Comparison of ENCODE assay signal across 14 mouse cellular contexts in genomic region chr7:80893086-80893752, GRCm38 (mm10). TPM values are rescaled to one million over a fixed set of nuclear protein-coding genes. Genes with fewer than 3 reads are reported as not detected.
DNase-seq lines count a peak whose midpoint lies in the region; ATAC-seq and TF ChIP-seq lines count a peak whose summit lies in the region.
"Had no signal": no experiment of that assay in that cellular context is flagged by ENCODE, and none has a peak within 500 bp of the region (broad histone marks: within the 10 kb centered on the region; RNA-seq: fewer than 3 reads in every experiment).

No protein-coding gene starts in this region.

- no peaks in the 10 kb centered on the region for H3K9me3 ChIP-seq in heart, embryonic 15.5 days (replicated peaks)
- no peaks in the 10 kb centered on the region for H3K9me3 ChIP-seq in heart, embryonic 11.5 days (replicated peaks; ENCODE audit: control insufficient read depth, low read length)
- H3K9me3 ChIP-seq in lung, postnatal 0 days (ENCODE audit: low read length), result no peaks in the 10 kb centered on the region
- H3K9me3 ChIP-seq: G1E; hindbrain, embryonic 12.5 days; limb, embryonic 13.5 days had no signal

- peaks cover 16% of the 10 kb centered on the region for H3K4me1 ChIP-seq in heart, embryonic 15.5 days (replicated peaks)
- peaks cover 11% of the 10 kb centered on the region for H3K4me1 ChIP-seq in heart, embryonic 11.5 days (ENCODE audit: control insufficient read depth, insufficient read depth, low read length)
- no peaks in the 10 kb centered on the region for H3K4me1 ChIP-seq in lung, postnatal 0 days (ENCODE audit: insufficient read depth, low read depth, low read length)

- TF ChIP-seq CTCF in lung, postnatal 0 days (IDR thresholded peaks at IDR 0.05), result no peak

- H3K4me3 ChIP-seq in heart, embryonic 15.5 days, result no peak overlapping the region
- no peak overlapping the region for H3K4me3 ChIP-seq in heart, embryonic 11.5 days (ENCODE audit: low read depth, low read length)
- no peak overlapping the region for H3K4me3 ChIP-seq in lung, postnatal 0 days (ENCODE audit: low read depth, low read length)
- H3K4me3 ChIP-seq: hindbrain, embryonic 12.5 days; limb, embryonic 13.5 days had no signal

- no peaks in the 10 kb centered on the region for H3K27me3 ChIP-seq in heart, embryonic 15.5 days
- H3K27me3 ChIP-seq in heart, embryonic 11.5 days (ENCODE audit: control insufficient read depth, insufficient read depth, low read length), result no peaks in the 10 kb centered on the region
- H3K27me3 ChIP-seq in lung, postnatal 0 days (replicated peaks; ENCODE audit: insufficient read depth, low read length), result no peaks in the 10 kb centered on the region
- H3K27me3 ChIP-seq: hindbrain, embryonic 12.5 days; limb, embryonic 13.5 days had no signal

- 87% methylated on average over 15 of the region's 15 CpGs for WGBS in heart, embryonic 15.5 days
- 92% methylated on average over 15 of the region's 15 CpGs for WGBS in heart, embryonic 11.5 days (ENCODE audit: insufficient replicate concordance)
- 91% methylated on average over 15 of the region's 15 CpGs for WGBS in lung, postnatal 0 days

- no peak for TF ChIP-seq EP300 in lung, postnatal 0 days (IDR thresholded peaks at IDR 0.05)

- H3K36me3 ChIP-seq in heart, embryonic 15.5 days, result peaks cover 57% of the 10 kb centered on the region
- peaks cover 14% of the 10 kb centered on the region for H3K36me3 ChIP-seq in heart, embryonic 11.5 days (ENCODE audit: control insufficient read depth, insufficient read depth, low read length)
- H3K36me3 ChIP-seq in lung, postnatal 0 days (ENCODE audit: insufficient read depth, low read length), result peaks cover 31% of the 10 kb centered on the region; the same call in 1 of the 2 replicates

- peak; percentile 50 for DNase-seq in adrenal gland, postnatal 14 days
- no peak for DNase-seq in adrenal gland, adult 18-20 months (ENCODE audit: low spot score in 2 of 2)
- DNase-seq in lung, postnatal 0 days (ENCODE audit: low spot score), result no peak
- no peak for DNase-seq in lung, postnatal 36 days
- DNase-seq in cerebellum, postnatal 36 days, result peak; percentile 48 to 54
- no peak for DNase-seq in testis, postnatal 14 days (ENCODE audit: low spot score)
- DNase-seq: thymus, postnatal 36 days had no signal

- ATAC-seq in heart, embryonic 15.5 days (replicated peaks; ENCODE audit: insufficient number of reproducible peaks, insufficient read depth, low FRiP score, low read depth), result no peak
- ATAC-seq in heart, embryonic 11.5 days (replicated peaks; ENCODE audit: insufficient number of reproducible peaks, low FRiP score, low TSS enrichment), result no peak
- no peak for ATAC-seq in lung, postnatal 0 days

- no peak overlapping the region for H3K4me2 ChIP-seq in heart, embryonic 15.5 days
- H3K4me2 ChIP-seq in heart, embryonic 11.5 days, result no peak overlapping the region
- no peak overlapping the region for H3K4me2 ChIP-seq in lung, postnatal 0 days (replicated peaks; ENCODE audit: low read depth, low read length)
- H3K4me2 ChIP-seq: hindbrain, embryonic 12.5 days; limb, embryonic 13.5 days; lung, embryonic 14.5 days had no signal

- H3K9ac ChIP-seq in heart, embryonic 15.5 days, result no peak overlapping the region
- no peak overlapping the region for H3K9ac ChIP-seq in heart, embryonic 11.5 days (ENCODE audit: low read depth, low read length)
- no peak overlapping the region for H3K9ac ChIP-seq in lung, postnatal 0 days (replicated peaks; ENCODE audit: low read depth)
- H3K9ac ChIP-seq: hindbrain, embryonic 12.5 days; limb, embryonic 13.5 days; lung, embryonic 14.5 days had no signal

- peak overlapping the region; percentile 39; the same call in 1 of the 2 replicates for H3K27ac ChIP-seq in heart, embryonic 15.5 days
- H3K27ac ChIP-seq in heart, embryonic 11.5 days (ENCODE audit: low read depth, low read length), result no peak overlapping the region
- 0 out of 2 replicates have a peak overlapping the region, but pooled peaks have one; percentile 26 for H3K27ac ChIP-seq in lung, postnatal 0 days (ENCODE audit: low read length)
- H3K27ac ChIP-seq: hindbrain, embryonic 12.5 days; limb, embryonic 13.5 days had no signal

RNA-seq across cellular contexts. Expression of gene Wdr73, which starts 7.8 kb away (rescaled TPM):
- total RNA-seq in adrenal gland, postnatal 14 days (2021), result 21.0 and 24.9 TPM in 2 replicates
- 10 to 100 TPM; 12.6 to 15.6 TPM for total RNA-seq in adrenal gland, adult 18-20 months (2021)
- 16.3 and 20.9 TPM in 2 replicates for polyA plus RNA-seq in heart, embryonic 15.5 days (2015; fragmentation: Nextera tagmentation; extraction: Ambion mirVana)
- polyA plus RNA-seq in heart, embryonic 11.5 days (2014; fragmentation: Nextera tagmentation; extraction: Ambion mirVana), result 21.6 and 24.2 TPM in 2 replicates
- polyA plus RNA-seq in lung, postnatal 0 days (2015; fragmentation: Nextera tagmentation; extraction: Ambion mirVana), result 17.5 and 20.7 TPM in 2 replicates

RNA-seq across cellular contexts. Expression of gene Nmb, which starts 11.7 kb away (rescaled TPM):
- total RNA-seq in adrenal gland, postnatal 14 days (2021), result 3.6 and 5.9 TPM in 2 replicates
- total RNA-seq in adrenal gland, adult 18-20 months (2021), result 1 to 10 TPM; 2.6 to 3.3 TPM
- polyA plus RNA-seq in heart, embryonic 15.5 days (2015; fragmentation: Nextera tagmentation; extraction: Ambion mirVana), result 4.6 and 4.8 TPM in 2 replicates
- 4.7 and 4.9 TPM in 2 replicates for polyA plus RNA-seq in heart, embryonic 11.5 days (2014; fragmentation: Nextera tagmentation; extraction: Ambion mirVana)
- 6.3 and 8.3 TPM in 2 replicates for polyA plus RNA-seq in lung, postnatal 0 days (2015; fragmentation: Nextera tagmentation; extraction: Ambion mirVana)
- total RNA-seq: common myeloid progenitor, adult 5-6 weeks had no signal

RNA-seq across cellular contexts. Expression of gene Zscan2, which starts 32.5 kb away (rescaled TPM):
- total RNA-seq in adrenal gland, postnatal 14 days (2021), result 4.9 and 8.3 TPM in 2 replicates
- total RNA-seq in adrenal gland, adult 18-20 months (2021), result 1 to 10 TPM; 4.7 to 5.3 TPM
- 1.8 and 2.0 TPM in 2 replicates for polyA plus RNA-seq in heart, embryonic 15.5 days (2015; fragmentation: Nextera tagmentation; extraction: Ambion mirVana)
- 1.8 and 2.3 TPM in 2 replicates for polyA plus RNA-seq in heart, embryonic 11.5 days (2014; fragmentation: Nextera tagmentation; extraction: Ambion mirVana)
- polyA plus RNA-seq in lung, postnatal 0 days (2015; fragmentation: Nextera tagmentation; extraction: Ambion mirVana), result 1.1 and 1.5 TPM in 2 replicates

RNA-seq across cellular contexts. Expression of gene Sec11a, which starts 54.4 kb away (rescaled TPM):
- total RNA-seq in adrenal gland, postnatal 14 days (2021), result 105 and 124 TPM in 2 replicates
- total RNA-seq in adrenal gland, adult 18-20 months (2021), result 10 to 100 TPM; 91.6 to 94.5 TPM
- polyA plus RNA-seq in heart, embryonic 15.5 days (2015; fragmentation: Nextera tagmentation; extraction: Ambion mirVana), result 129 and 148 TPM in 2 replicates
- polyA plus RNA-seq in heart, embryonic 11.5 days (2014; fragmentation: Nextera tagmentation; extraction: Ambion mirVana), result 135 and 186 TPM in 2 replicates
- polyA plus RNA-seq in lung, postnatal 0 days (2015; fragmentation: Nextera tagmentation; extraction: Ambion mirVana), result 170 and 172 TPM in 2 replicates

Comparison
In these comparisons a context has a peak if more than half of its experiments do, and no peak if none do; other contexts are left out.
1. DNase-seq: peak in adrenal gland, postnatal 14 days (single experiment) and cerebellum, postnatal 36 days (2 of 2); none in adrenal gland, adult 18-20 months (0 of 2), lung, postnatal 0 days (single experiment), lung, postnatal 36 days (single experiment) and testis, postnatal 14 days (single experiment).